Mouse (Mus musculus) G1E (cell line): ENCODE results near the gene Evi5l. TPM values are rescaled to one million over a fixed set of nuclear protein-coding genes. Genes with fewer than 3 reads are reported as not detected.

ENCODE experiments used
- ATAC-seq: 2 replicates; pipeline ENCODE4 v1.8.0; 2016; ENCODE audit warnings: mild to moderate bottlenecking; ENCODE audit not compliant: insufficient number of reproducible peaks, poor library complexity, low FRiP score, severe bottlenecking; ENCODE audit errors: extremely low read depth
- DNase-seq: peaks from one replicate; pipeline ENCODE4 v3.0.0; 2012; ENCODE audit warnings: low spot score
- H3K27me3 ChIP-seq: 2 replicates; pipeline ENCODE4 v1.6.1; 2012; ENCODE audit warnings: mild to moderate bottlenecking, low read length, inconsistent platforms; ENCODE audit not compliant: insufficient read depth
- H3K36me3 ChIP-seq: replicated peaks from 2 replicates; pipeline ENCODE3; 2012; ENCODE audit warnings: mild to moderate bottlenecking, inconsistent platforms
- H3K4me1 ChIP-seq: 2 replicates; pipeline ENCODE4 v1.6.1; 2012; ENCODE audit warnings: low read depth, low read length, inconsistent platforms, mixed read lengths; ENCODE audit not compliant: insufficient read depth
- H3K4me3 ChIP-seq: 2 replicates; pipeline ENCODE4 v1.5.1; 2012; ENCODE audit warnings: low read depth, mild to moderate bottlenecking, inconsistent platforms, low read length, moderate library complexity, mixed read lengths
- H3K9me3 ChIP-seq: replicated peaks from 2 replicates; pipeline ENCODE4 v1.6.1; 2012; ENCODE audit warnings: inconsistent platforms
- CTCF ChIP-seq: IDR thresholded peaks from 2 replicates; pipeline ENCODE4 v1.5.1; 2012; ENCODE audit warnings: low read depth, low read length, inconsistent platforms, mixed read lengths
- GATA1 ChIP-seq: IDR thresholded peaks from 2 replicates; pipeline ENCODE4 v1.6.1; 2012; ENCODE audit warnings: borderline replicate concordance, low read length, inconsistent platforms, mixed read lengths
- GATA2 ChIP-seq: IDR thresholded peaks from 2 replicates; pipeline ENCODE4 v1.6.1; 2012; ENCODE audit warnings: low read depth, low read length, inconsistent platforms, borderline replicate concordance
- POLR2AphosphoS5 ChIP-seq: IDR thresholded peaks from 2 replicates; pipeline ENCODE4 v1.6.1; 2012; ENCODE audit warnings: low read depth, low read length, inconsistent platforms; ENCODE audit not compliant: insufficient replicate concordance
- TAL1 ChIP-seq: conservative IDR thresholded peaks from 2 replicates; pipeline ENCODE4 v1.6.1; 2012; ENCODE audit warnings: low read depth, low read length, inconsistent platforms, mixed read lengths
- polyA plus RNA-seq: library from polyadenylated mRNA; stranded (reverse); fragments of >175 nt; gene quantifications from 2 replicates; pipeline ENCODE4 v1.2.3, GENCODE M21; 2012
- total RNA-seq, 2 experiments: library from RNA; stranded (forward) in 1 of 2; stranded (reverse) in 1 of 2; fragments of 200-1000 nt in 1 of 2; fragments of >200 nt in 1 of 2; fragmentation: Nextera tagmentation in 1 of 2; gene quantifications; 2 replicates each; pipeline ENCODE4 v1.2.3; 2014 to 2017

Evi5l gene
- total and polyA plus RNA-seq, 3 experiments, result 8.5 to 12.7 (median 9.7) TPM

GRCm38 (mm10) chr8:4183409-4183808 is 17.0 kb downstream of the Evi5l start:
- no peak for DNase-seq
- no peaks in the 10 kb centered on the region for H3K27me3 ChIP-seq
- TF ChIP-seq POLR2AphosphoS5 (no peak), CTCF (no peak), GATA1 (no peak), TAL1 (no peak), GATA2 (no peak)
- H3K9me3 ChIP-seq, result no peaks in the 10 kb centered on the region
- H3K36me3 ChIP-seq, result peaks cover 31% of the 10 kb centered on the region
- ATAC-seq, result no peak
- no peaks in the 10 kb centered on the region for H3K4me1 ChIP-seq
- H3K4me3 ChIP-seq, result no peak overlapping the region

DNA sequence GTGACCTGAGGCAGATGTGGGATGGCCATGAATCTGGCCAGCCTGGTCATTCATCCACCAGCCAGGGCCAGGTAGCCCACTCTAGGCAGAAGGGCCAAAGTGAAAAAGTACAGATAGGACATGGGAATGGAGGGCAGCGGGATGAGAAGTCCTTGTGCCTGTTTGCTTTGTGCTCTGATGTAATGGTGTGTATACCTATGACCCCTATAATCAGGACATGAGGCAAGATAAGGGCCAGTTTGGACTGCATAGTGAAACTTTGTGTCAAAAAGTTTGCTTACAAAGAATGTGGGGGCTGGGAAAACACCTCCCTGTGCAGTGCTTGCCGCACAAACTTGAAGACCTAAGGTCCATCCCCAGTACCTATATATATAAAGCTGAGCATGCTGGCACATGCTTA is 19.8 kb downstream of the Evi5l start:
- DNase-seq, result no peak
- Histone ChIP-seq H3K36me3 (peaks cover 31% of the 10 kb centered on the region), H3K9me3 (no peaks in the 10 kb centered on the region), H3K27me3 (no peaks in the 10 kb centered on the region), H3K4me1 (peaks cover 3% of the 10 kb centered on the region; the same call in 1 of the 2 replicates), H3K4me3 (no peak overlapping the region)
- TF ChIP-seq GATA2 (no peak), GATA1 (no peak), TAL1 (no peak), CTCF (no peak), POLR2AphosphoS5 (no peak)
- no peak for ATAC-seq

DNA sequence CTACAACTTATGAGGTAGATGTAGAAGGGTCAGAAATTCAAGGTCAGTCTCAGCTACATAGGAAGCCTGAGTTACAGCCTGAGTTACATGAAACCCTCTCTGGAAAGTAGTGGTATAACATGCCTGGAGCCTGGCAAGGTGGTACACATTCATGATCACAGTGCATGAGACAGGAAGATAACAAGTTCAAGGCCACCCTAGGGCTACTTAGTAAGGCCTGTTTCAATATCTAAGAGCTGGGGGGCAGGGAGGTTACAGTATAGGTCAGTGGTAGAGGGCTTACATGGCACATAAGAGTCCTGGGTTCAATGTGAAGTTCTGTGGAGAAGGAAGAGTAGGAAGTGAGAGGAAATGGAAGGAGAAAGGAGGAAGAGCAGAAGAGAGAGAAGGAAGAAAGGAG is 22.2 kb downstream of the Evi5l start:
- no peak for TF ChIP-seq POLR2AphosphoS5
- Histone ChIP-seq H3K4me3 (no peak overlapping the region), H3K27me3 (no peaks in the 10 kb centered on the region), H3K9me3 (no peaks in the 10 kb centered on the region), H3K4me1 (peaks cover 9% of the 10 kb centered on the region), H3K36me3 (peaks cover 29% of the 10 kb centered on the region)
- DNase-seq (no peak), ATAC-seq (no peak)

DNA sequence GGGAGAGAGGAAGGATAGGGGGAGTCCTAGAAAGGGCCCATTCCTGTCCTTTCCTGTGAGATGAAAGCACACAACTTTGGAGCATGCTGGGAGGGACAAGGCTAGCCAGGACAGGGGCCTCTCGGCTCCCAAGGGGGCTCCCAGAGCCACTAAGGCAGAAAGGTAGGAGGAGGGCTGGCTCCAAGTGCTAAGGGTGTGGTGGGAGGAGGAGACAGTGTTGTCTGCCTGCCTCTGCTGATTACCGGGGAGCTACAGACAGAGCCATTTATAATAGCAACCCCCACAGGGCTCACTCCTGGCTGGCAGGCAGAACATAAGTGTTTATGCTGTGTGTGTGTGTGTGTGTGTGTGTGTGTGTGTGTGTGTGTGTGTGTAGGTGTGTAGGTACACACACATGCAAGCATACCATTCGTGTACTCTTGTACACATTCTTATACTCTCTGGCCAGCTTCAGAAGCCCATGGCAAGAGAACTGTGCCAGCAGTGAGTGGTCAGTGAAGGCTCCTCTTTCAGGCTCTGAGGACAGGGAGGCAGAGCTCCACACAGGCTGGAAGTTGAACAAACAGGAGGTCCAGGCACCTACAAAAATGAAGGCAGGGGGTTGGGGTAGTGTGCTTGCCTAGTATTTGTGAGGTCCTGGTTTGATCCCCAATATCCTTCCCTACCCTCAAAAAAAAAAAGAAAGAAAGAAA is 22.8 kb downstream of the Evi5l start:
- no peaks in the 10 kb centered on the region for H3K9me3 ChIP-seq
- ATAC-seq (no peak), DNase-seq (no peak)
- no peak for TF ChIP-seq POLR2AphosphoS5
- no peak for TF ChIP-seq CTCF
- TF ChIP-seq GATA1, result no peak
- TF ChIP-seq GATA2, result no peak
- TF ChIP-seq TAL1, result no peak
- peaks cover 27% of the 10 kb centered on the region for H3K36me3 ChIP-seq
- no peaks in the 10 kb centered on the region for H3K27me3 ChIP-seq
- H3K4me1 ChIP-seq, result peaks cover 9% of the 10 kb centered on the region
- no peak overlapping the region for H3K4me3 ChIP-seq

DNA sequence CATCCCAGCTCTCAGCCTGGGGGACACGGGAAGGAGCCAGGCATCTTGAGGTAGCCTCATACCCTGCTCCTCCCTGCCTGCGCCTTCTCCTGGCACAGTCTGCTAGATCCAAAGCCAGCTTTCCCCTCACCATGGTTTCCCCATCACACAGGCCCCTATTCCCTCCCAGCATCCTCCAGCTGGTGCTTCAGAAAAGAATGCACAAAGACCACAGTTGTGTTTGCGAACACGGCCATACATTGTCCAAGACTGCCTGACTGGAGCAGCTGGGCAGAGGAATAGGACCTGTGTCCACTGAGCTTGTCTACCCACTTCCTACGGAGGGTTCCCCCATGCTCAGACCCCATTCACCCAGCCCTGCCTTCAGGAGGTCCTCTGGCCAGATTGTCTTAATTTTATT is 25.9 kb downstream of the Evi5l start:
- Histone ChIP-seq H3K4me1 (peaks cover 9% of the 10 kb centered on the region), H3K9me3 (no peaks in the 10 kb centered on the region), H3K4me3 (no peak overlapping the region), H3K27me3 (no peaks in the 10 kb centered on the region), H3K36me3 (peaks cover 9% of the 10 kb centered on the region)
- ATAC-seq, result no peak
- no peak for DNase-seq
- no peak for TF ChIP-seq GATA1
- no peak for TF ChIP-seq TAL1
- TF ChIP-seq POLR2AphosphoS5, result no peak
- no peak for TF ChIP-seq GATA2
- no peak for TF ChIP-seq CTCF

DNA sequence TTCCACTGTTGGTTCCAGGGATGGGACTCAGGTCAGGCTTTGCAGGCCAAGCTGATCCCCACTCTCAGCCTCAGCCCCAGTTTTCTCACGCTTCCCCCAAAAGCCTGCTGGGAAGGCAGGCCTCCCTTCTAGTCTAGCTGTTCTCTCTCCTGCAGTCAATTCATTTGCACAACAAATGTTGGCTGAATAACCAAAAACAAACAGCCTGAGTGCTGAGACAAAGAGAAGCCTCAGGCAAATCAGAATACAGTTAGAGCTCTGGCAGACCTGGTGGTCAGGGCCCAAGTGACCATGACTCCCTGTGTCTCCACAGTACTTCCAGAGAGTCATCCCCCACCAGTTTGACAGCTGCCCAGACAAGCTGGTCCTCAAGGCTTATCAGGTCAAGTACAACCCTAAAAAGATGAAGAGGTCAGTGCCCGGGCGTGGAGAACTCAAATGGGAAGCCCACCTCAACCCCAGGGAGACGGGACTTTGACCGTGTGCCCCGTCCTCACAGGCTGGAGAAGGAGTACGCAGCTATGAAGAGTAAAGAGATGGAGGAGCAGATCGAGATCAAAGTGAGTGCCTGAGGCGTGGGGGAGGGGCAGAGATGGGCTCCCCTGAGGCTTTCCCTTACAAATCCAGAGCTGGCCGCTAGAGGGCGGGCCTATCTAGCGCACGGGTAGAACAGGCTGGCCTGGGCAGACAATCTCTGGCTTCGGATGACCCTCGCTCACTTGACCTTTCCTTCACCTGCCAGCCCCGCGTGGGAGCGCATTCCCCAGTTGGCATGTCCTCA is 26.6 kb downstream of the Evi5l start:
- ATAC-seq, result peak; percentile 68
- Histone ChIP-seq H3K36me3 (peaks cover 5% of the 10 kb centered on the region), H3K4me1 (peaks cover 9% of the 10 kb centered on the region), H3K27me3 (no peaks in the 10 kb centered on the region), H3K9me3 (no peaks in the 10 kb centered on the region), H3K4me3 (no peak overlapping the region)
- peak; percentile 23 for DNase-seq
- TF ChIP-seq CTCF (peak; percentile 81), TAL1 (no peak)
